Mouse (Mus musculus): Measurements from ENCODE around the gene Smco2. TPM values are rescaled to one million over a fixed set of nuclear protein-coding genes. Genes with fewer than 3 reads are reported as not detected.

The Smco2 gene
- total RNA-seq, 2 experiments from 2014 or later = not detected

GRCm38 (mm10) chr6:146887958-146888659, 38.2 kb downstream of the Smco2 start, which contains the start of gene Ppfibp1:
Gene Ppfibp1, plus strand, starts transcription at chr6:146888487.
- intact Hi-C loops (cut with DNase I) = no loop called here
- DNase-seq (ENCODE audit: extremely low spot score in 1 of 2, low spot score in 2 of 2) = peak; percentile 88 to 96

GRCm38 (mm10) chr6:146888660-146889490, 39.0 kb downstream of the Smco2 start:
- intact Hi-C loops (cut with DNase I) = no loop called here
- no peak for DNase-seq (ENCODE audit: extremely low spot score in 1 of 2, low spot score in 2 of 2)

DNA sequence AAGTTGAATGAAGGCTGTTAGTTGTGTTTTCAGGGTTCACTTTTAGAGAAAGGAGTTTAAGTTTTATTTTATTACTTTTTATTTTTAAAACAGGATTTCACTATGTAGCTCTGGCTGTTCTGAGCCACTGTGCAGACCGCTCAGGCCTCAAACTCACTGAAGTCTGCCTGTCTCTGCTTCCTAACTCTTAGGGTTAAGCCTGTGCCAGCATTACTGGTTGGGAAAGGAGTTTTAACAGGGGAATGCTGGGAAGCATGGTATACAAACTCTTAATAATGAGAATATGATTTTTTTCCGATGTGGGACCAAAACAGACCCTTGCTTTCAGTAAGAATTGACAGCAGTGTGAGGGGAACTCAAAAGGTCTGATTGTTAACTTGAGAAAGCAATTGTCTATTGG, 40.3 kb downstream of the Smco2 start:
- intact Hi-C loops (cut with DNase I) = no loop called here
- no peak for DNase-seq (ENCODE audit: extremely low spot score in 1 of 2, low spot score in 2 of 2)

DNA sequence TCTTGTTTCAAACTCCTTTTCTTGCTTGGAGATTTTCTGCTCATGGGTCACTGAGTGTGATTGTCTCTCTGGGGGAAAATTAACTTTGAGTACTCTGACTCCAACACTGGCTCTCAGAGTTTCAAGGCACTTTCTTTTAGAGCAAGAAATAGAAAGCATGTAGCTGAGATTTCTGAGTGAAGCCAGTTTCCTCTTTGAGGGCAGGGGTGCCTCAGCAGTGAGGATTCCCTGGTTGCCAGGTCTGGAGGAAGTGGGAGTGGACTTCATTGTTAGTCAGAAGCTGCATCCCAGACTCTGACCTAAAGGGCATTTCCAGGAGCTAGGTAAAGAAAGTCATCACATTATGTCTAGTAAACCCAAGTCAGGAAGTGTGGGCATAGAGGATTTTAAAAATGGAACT, 40.7 kb downstream of the Smco2 start:
- no peak for DNase-seq (ENCODE audit: extremely low spot score in 1 of 2, low spot score in 2 of 2)
- intact Hi-C loops (cut with DNase I) = no loop called here

DNA sequence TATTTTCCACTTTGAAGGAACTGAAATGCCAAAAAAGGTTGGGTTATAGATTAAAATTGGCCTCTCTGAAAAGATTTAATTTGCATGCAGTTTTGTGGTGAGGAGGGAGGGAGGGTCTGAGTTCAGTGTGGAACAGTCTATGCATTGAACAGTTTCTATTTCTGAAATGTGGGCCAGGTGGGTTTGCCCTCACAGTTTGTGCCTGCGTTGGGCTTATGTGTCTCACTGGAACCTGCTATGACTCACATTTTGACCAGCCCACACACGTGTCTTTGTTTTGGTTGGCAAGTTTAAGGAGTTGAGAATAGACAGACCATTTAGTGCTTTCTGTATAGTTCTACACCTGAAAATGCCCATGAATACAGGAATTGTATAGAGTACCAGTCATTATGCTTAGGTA, 44.0 kb downstream of the Smco2 start:
- intact Hi-C loops (cut with DNase I) = no loop called here
- DNase-seq (ENCODE audit: extremely low spot score in 1 of 2, low spot score in 2 of 2) = no peak

DNA sequence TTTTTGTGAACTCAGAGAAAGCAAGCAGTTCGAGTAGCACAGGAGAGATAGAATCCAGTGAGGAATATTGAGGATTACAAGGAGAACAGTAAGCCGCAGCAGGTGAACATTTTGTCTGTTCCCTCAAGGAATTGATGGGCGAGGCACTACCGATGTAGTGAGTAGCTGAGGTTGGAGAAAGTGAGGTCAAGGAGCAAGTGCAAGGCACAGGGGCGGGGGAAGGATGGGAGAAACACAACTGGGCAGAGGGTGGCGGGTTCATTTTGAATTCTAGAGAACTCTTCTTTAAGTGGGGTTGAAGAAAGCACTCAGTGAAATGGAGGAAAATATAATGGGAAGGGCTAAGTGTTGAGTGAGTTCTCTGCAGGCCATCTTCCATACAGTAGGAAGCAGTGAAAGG, 48.8 kb downstream of the Smco2 start:
- DNase-seq (ENCODE audit: extremely low spot score in 1 of 2, low spot score in 2 of 2) = no peak
- intact Hi-C loops (cut with DNase I) = no loop called here

GRCm38 (mm10) chr6:146899647-146900046, 49.7 kb downstream of the Smco2 start:
- intact Hi-C loops (cut with DNase I) = no loop called here
- DNase-seq (ENCODE audit: extremely low spot score in 1 of 2, low spot score in 2 of 2) = no peak

- intact Hi-C loops (cut with DNase I) = no loop called here
- no peak for DNase-seq (ENCODE audit: extremely low spot score in 1 of 2, low spot score in 2 of 2)
These were observed 52.0 kb downstream of the Smco2 start for GRCm38 (mm10) chr6:146901929-146902328.

DNA sequence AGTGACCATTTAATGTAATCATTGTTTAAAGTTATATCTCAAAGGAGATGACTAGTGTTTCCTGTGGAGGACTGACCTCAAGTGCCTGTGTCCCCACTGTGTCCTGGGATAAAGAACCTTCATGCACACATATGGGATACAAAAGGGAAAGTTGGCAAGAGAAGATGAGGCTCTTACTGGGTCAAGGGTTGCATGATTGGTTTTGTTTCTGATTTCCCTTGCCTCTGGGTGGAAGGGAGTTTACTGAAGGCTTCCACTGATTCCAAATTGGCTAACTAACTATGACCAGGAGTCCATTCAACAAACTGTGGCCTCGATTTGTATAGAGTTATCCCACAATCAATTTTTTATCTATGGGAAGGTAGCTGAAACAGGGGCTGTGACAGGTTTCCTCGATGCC, 53.7 kb downstream of the Smco2 start:
- intact Hi-C loops (cut with DNase I) = no loop called here
- DNase-seq (ENCODE audit: extremely low spot score in 1 of 2, low spot score in 2 of 2) = no peak

- DNase-seq (ENCODE audit: extremely low spot score in 1 of 2, low spot score in 2 of 2) = no peak
- intact Hi-C loops (cut with DNase I) = no loop called here
These were observed 54.8 kb downstream of the Smco2 start for GRCm38 (mm10) chr6:146904707-146905106.

DNA sequence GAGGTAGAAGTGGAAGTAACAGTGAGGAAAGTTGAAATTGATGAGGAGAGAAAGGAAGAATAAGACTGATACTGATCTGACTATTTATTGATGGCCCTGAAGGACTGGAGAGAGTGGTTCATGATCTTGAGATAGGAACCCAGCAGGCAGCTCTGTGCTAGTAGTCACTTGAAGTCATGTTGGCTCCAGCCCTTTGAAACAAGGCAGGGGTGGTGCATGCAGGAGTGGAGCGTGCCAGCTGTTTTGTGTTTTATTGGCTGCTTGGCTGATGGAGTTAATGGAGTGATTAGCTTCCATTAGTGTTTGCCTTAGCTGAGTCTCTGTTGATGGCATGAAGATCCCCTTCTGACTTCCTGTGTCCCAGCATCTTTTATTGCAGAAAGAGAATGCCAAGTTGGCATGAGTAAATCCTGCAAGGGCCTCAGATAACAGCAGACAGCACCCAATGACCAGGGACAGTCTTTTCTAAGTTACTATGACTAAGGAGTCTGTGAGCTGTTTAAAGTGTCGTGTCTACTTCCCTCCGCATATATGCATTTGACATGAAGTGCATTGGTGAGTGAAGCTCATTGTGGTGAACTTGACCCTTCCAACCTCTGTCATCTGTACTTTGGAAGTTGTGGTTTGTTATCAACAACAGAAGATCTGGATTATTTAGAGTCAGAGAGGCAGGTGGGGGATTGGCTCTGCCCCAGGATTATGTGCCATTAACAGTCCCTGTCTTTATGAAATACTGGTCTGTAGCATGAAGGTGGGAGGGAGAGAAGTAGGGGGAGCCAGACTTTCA, 56.3 kb downstream of the Smco2 start:
- no peak for DNase-seq (ENCODE audit: extremely low spot score in 1 of 2, low spot score in 2 of 2)

DNA sequence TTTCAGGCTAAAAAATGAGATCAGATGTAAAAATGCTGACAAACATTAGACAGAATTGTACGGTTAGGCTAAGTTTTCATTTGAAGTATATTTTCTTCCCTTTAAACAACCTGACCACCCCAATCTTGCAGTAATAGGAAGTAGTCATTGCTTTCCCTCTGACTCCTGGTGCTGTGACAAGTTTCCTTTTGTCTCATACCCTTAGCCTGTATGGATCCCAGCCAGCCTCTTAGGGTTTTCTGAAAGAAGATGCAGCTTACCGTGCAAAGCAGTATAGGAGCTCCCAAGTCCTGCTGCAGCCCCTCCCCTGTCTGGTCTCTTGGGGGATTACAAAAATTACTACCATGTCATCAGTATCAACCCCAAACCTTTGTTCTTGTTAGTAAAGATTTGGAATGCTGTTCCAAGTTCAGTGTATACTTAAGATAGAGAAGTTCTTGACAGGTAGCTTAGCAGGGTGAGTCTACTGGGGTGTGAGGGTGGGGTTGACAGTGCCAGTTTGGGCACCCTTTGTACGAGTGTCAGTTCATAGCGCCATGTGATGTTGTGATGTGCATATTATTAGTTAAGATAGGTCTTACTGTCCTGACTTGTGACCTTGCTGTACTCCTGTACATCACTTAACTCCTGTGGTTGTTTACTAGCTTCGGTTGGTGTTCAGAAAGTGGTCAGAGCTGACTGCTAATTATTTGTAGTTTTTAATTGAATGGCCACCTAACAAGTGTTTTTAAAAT, 57.3 kb downstream of the Smco2 start:
- no peak for DNase-seq (ENCODE audit: extremely low spot score in 1 of 2, low spot score in 2 of 2)
- intact Hi-C loops (cut with DNase I) = no loop called here

More for the DNA sequence above, 56.3 kb downstream of the Smco2 start:
- intact Hi-C loops (cut with DNase I) = no loop called here

GRCm38 (mm10) chr6:146907795-146908190, 57.9 kb downstream of the Smco2 start:
- intact Hi-C loops (cut with DNase I) = no loop called here
- DNase-seq (ENCODE audit: extremely low spot score in 1 of 2, low spot score in 2 of 2) = no peak

GRCm38 (mm10) chr6:146908801-146909200, 58.9 kb downstream of the Smco2 start:
- no peak for DNase-seq (ENCODE audit: extremely low spot score in 1 of 2, low spot score in 2 of 2)
- intact Hi-C loops (cut with DNase I) = no loop called here

DNA sequence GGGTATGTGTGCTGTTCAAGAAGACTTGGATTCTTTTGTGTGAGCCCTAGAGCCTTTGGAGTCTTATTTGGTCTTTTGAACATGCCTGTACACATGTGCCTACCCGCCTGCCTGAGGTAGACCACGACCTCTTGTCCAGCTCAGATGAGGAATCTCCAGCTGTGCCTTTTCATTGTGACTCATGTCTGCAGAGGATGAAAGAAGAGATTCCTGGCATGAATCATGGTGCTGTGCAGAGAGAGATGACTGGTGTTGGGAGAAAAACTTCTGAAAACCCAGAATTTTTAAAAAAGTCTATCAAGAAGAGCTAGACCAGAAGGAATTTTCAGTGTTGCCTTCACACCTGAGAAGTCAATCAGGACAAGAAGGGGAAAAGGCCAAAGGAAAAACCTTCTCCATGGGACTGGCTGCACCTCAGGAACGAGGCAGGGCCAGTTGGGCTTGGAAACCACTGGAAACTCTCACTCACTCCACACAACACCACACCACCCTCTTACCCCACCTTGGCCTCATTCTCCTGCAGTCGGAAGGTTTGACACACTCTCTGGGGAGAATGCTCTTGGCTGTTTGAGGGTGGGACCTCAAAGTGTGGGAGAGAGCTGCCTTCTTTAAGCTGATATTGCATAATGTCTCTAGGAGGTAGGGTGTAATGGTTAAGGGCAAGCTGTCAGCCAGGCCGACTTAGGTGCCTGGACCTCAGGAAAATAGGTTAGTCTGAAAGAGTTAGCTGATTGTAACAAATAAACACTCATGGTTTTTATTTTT, 60.0 kb downstream of the Smco2 start:
- DNase-seq (ENCODE audit: extremely low spot score in 1 of 2, low spot score in 2 of 2) = no peak

GRCm38 (mm10) chr6:146910801-146911200, 60.9 kb downstream of the Smco2 start:
- DNase-seq (ENCODE audit: extremely low spot score in 1 of 2, low spot score in 2 of 2) = no peak
- intact Hi-C loops (cut with DNase I) = no loop called here

More for the DNA sequence above, 60.0 kb downstream of the Smco2 start:
- intact Hi-C loops (cut with DNase I) = no loop called here

GRCm38 (mm10) chr6:146912835-146913488, 63.1 kb downstream of the Smco2 start:
- DNase-seq (ENCODE audit: extremely low spot score in 1 of 2, low spot score in 2 of 2) = no peak
- intact Hi-C loops (cut with DNase I) = no loop called here
